In the genomic region with DNA sequence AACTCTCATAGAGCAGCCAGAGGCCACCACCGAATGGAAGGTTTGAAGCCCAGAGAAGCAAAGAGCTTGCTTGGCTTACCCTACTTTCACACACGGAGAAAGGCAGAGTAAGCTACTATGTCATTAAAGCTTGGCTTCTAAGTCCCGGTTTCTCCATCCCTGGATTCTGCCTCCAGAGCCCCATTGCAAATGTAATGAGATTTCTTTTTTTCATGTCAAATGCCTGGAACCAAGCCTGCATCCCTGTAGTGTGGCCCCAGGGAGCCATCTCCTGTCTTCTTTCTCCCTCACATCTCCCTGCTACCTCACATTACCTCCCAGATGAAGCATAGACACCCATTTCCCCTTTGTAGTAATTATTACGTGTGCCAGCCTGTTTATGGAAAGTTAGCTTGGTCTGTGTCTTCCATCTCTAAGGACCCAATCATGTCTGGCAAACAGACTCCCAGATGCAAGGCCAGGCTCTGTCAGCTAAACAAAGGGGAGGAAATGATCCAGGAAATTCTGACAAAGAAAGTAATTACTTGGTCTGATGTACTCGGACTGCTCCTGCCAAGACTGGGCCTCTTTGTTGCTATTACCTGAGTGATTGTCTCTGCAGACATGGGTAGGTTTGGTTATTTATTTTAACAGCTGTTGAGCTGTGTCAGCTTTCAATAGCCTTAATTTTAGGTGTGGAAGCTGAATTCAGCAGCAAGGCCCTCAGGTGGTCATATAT, we compare ENCODE assay signal across 10 mouse cellular contexts. TPM values are rescaled to one million over a fixed set of nuclear protein-coding genes. Genes with fewer than 3 reads are reported as not detected.
DNase-seq lines count a peak whose midpoint lies in the region; ATAC-seq and TF ChIP-seq lines count a peak whose summit lies in the region.
"Had no signal": no experiment of that assay in that cellular context is flagged by ENCODE, and none has a peak within 500 bp of the region (broad histone marks: within the 10 kb centered on the region; RNA-seq: fewer than 3 reads in every experiment).

No protein-coding gene starts in this region.

- H3K9ac ChIP-seq in heart, adult 2 months (ENCODE audit: low read depth, low read length): no peak overlapping the region
- H3K9ac ChIP-seq in heart, embryonic 11.5 days (ENCODE audit: low read depth, low read length): no peak overlapping the region
- no peak overlapping the region; the same call in 1 of the 2 replicates for H3K9ac ChIP-seq in hindbrain, embryonic 14.5 days
- no peak overlapping the region for H3K9ac ChIP-seq in midbrain, embryonic 13.5 days (replicated peaks)

- no peak overlapping the region for H3K4me3 ChIP-seq in heart, adult 2 months
- H3K4me3 ChIP-seq in heart, embryonic 11.5 days (ENCODE audit: low read depth, low read length): no peak overlapping the region
- H3K4me3 ChIP-seq in brown adipose tissue, adult 24 weeks (ENCODE audit: insufficient read depth, low read depth, low read length): no peak overlapping the region
- H3K4me3 ChIP-seq in hindbrain, embryonic 14.5 days (replicated peaks; ENCODE audit: low read length): no peak overlapping the region
- H3K4me3 ChIP-seq in midbrain, embryonic 13.5 days (replicated peaks): no peak overlapping the region
- H3K4me3 ChIP-seq: left cerebral cortex, adult 2 months had no signal

- no peaks in the 10 kb centered on the region for H3K79me2 ChIP-seq in heart, adult 2 months (replicated peaks; ENCODE audit: control insufficient read depth, insufficient read depth, low read length)

- H3K9me3 ChIP-seq in heart, embryonic 11.5 days (replicated peaks; ENCODE audit: control insufficient read depth, low read length): no peaks in the 10 kb centered on the region
- no peaks in the 10 kb centered on the region for H3K9me3 ChIP-seq in hindbrain, embryonic 14.5 days (ENCODE audit: control insufficient read depth, low read length)
- H3K9me3 ChIP-seq in midbrain, embryonic 13.5 days: no peaks in the 10 kb centered on the region

- TF ChIP-seq CTCF in heart, adult 2 months (IDR thresholded peaks at IDR 0.05): peak; percentile 17; the same call in 1 of the 2 replicates

- no peak overlapping the region for H3K4me2 ChIP-seq in heart, embryonic 11.5 days
- no peak overlapping the region for H3K4me2 ChIP-seq in hindbrain, embryonic 14.5 days (replicated peaks)
- H3K4me2 ChIP-seq in midbrain, embryonic 13.5 days (replicated peaks): no peak overlapping the region

- 47% methylated on average over 5 of the region's 5 CpGs for WGBS in heart, adult 2 months
- 55% methylated on average over 5 of the region's 5 CpGs for WGBS in heart, embryonic 11.5 days (ENCODE audit: insufficient replicate concordance)
- 35% methylated on average over 5 of the region's 5 CpGs for WGBS in hindbrain, embryonic 14.5 days
- WGBS in midbrain, embryonic 13.5 days: 49% methylated on average over 5 of the region's 5 CpGs

- 0 out of 2 replicates have a peak, but pooled peaks have one; percentile 32 for TF ChIP-seq POLR2A in heart, adult 2 months (IDR thresholded peaks at IDR 0.05; ENCODE audit: insufficient read depth, low read depth, low read length)

- intact Hi-C loops in heart, adult 2 months (cut with DNase I): loop anchor here (5.0 kb wide), 2 partner anchors 34 to 41 kb away; no protein-coding TSS in a partner anchor

- H3K4me1 ChIP-seq in heart, adult 2 months (ENCODE audit: control insufficient read depth, insufficient read depth, low read length): peaks cover 9% of the 10 kb centered on the region
- H3K4me1 ChIP-seq in heart, embryonic 11.5 days (ENCODE audit: control insufficient read depth, insufficient read depth, low read length): peaks cover 6% of the 10 kb centered on the region
- H3K4me1 ChIP-seq in brown adipose tissue, adult 24 weeks (ENCODE audit: control insufficient read depth, insufficient read depth, insufficient read length, low read length): peaks cover 4% of the 10 kb centered on the region
- peaks cover 15% of the 10 kb centered on the region; the same call in 1 of the 2 replicates for H3K4me1 ChIP-seq in hindbrain, embryonic 14.5 days (replicated peaks; ENCODE audit: control insufficient read depth, insufficient read depth, low read length)
- peaks cover 16% of the 10 kb centered on the region for H3K4me1 ChIP-seq in midbrain, embryonic 13.5 days (replicated peaks)

- H3K36me3 ChIP-seq in heart, adult 2 months (ENCODE audit: control insufficient read depth, insufficient read depth, low read length): no peaks in the 10 kb centered on the region
- H3K36me3 ChIP-seq in heart, embryonic 11.5 days (ENCODE audit: control insufficient read depth, insufficient read depth, low read length): no peaks in the 10 kb centered on the region
- no peaks in the 10 kb centered on the region for H3K36me3 ChIP-seq in hindbrain, embryonic 14.5 days (replicated peaks; ENCODE audit: control insufficient read depth, insufficient read depth)
- no peaks in the 10 kb centered on the region for H3K36me3 ChIP-seq in midbrain, embryonic 13.5 days

- peak in 1 of 2 experiments; percentile 39 for DNase-seq in heart, adult 2 months
- DNase-seq in hindbrain, embryonic 14.5 days (ENCODE audit: low spot score): peak; percentile 53
- DNase-seq in adrenal gland, adult 18-20 months (ENCODE audit: low spot score in 2 of 2): no peak
- DNase-seq in cerebellum, postnatal 14 days: no peak
- no peak for DNase-seq in embryo, embryonic 9.5 days (ENCODE audit: extremely low spot score)
- DNase-seq: thymus, adult 18-20 months had no signal

- 0 out of 2 replicates have a peak, but pooled peaks have one; percentile 52 for TF ChIP-seq EP300 in heart, adult 2 months (IDR thresholded peaks at IDR 0.05; ENCODE audit: insufficient read depth, low read depth, low read length)

- H3K27ac ChIP-seq in heart, adult 2 months: peak overlapping the region; percentile 33
- no peak overlapping the region for H3K27ac ChIP-seq in heart, embryonic 11.5 days (ENCODE audit: low read depth, low read length)
- H3K27ac ChIP-seq in brown adipose tissue, adult 24 weeks (replicated peaks; ENCODE audit: low read depth, low read length): 0 out of 2 replicates have a peak overlapping the region, but pooled peaks have one; percentile 31
- peak overlapping the region; percentile 71 for H3K27ac ChIP-seq in hindbrain, embryonic 14.5 days
- H3K27ac ChIP-seq in midbrain, embryonic 13.5 days: peak overlapping the region; percentile 32
- H3K27ac ChIP-seq: left cerebral cortex, adult 2 months had no signal

- no peaks in the 10 kb centered on the region for H3K27me3 ChIP-seq in heart, adult 2 months (ENCODE audit: control insufficient read depth, insufficient read depth, low read length)
- H3K27me3 ChIP-seq in heart, embryonic 11.5 days (ENCODE audit: control insufficient read depth, insufficient read depth, low read length): no peaks in the 10 kb centered on the region
- H3K27me3 ChIP-seq in hindbrain, embryonic 14.5 days (ENCODE audit: control insufficient read depth, insufficient read depth, low read length): no peaks in the 10 kb centered on the region
- H3K27me3 ChIP-seq in midbrain, embryonic 13.5 days: no peaks in the 10 kb centered on the region

- no peak for ATAC-seq in heart, embryonic 11.5 days (replicated peaks; ENCODE audit: insufficient number of reproducible peaks, low FRiP score, low TSS enrichment)
- ATAC-seq in hindbrain, embryonic 14.5 days (ENCODE audit: low FRiP score): peak; percentile 70
- no peak for ATAC-seq in midbrain, embryonic 13.5 days

RNA-seq across cellular contexts. Expression of a gene that starts 38.7 kb away (rescaled TPM):
- total RNA-seq in heart, adult 2 months (2021): 1 to 10 TPM; 1.8 to 2.1 TPM
- 0.82 and 1.7 TPM in 2 replicates for polyA plus RNA-seq in heart, adult 2 months (2012; rRNA removed)
- polyA plus RNA-seq in heart, embryonic 11.5 days (2014; fragmentation: Nextera tagmentation; extraction: Ambion mirVana): 211 and 229 TPM in 2 replicates
- 0.63 TPM in 2 replicates for polyA plus RNA-seq in brown adipose tissue, adult 24 weeks (2012; ENCODE audit: insufficient read depth, insufficient read length, missing spikeins)
- 42.8 and 52.5 TPM in 2 replicates for polyA plus RNA-seq in hindbrain, embryonic 14.5 days (2014; fragmentation: Nextera tagmentation; extraction: Ambion mirVana)
- 153 and 175 TPM in 2 replicates for polyA plus RNA-seq in midbrain, embryonic 13.5 days (2015; fragmentation: Nextera tagmentation; extraction: Ambion mirVana)
- 1 to 10 TPM; 4.6 to 5.1 TPM for total RNA-seq in adrenal gland, adult 18-20 months (2021)

Comparison
In these comparisons a context has a peak if more than half of its experiments do, and no peak if none do; other contexts are left out.
1. RNA of a gene that starts 38.7 kb away (polyA plus RNA-seq): 211 to 229 TPM in heart, embryonic 11.5 days, 153 to 175 TPM in midbrain, embryonic 13.5 days and 42.8 to 52.5 TPM in hindbrain, embryonic 14.5 days; 0.82 to 1.7 TPM in heart, adult 2 months and 0.63 TPM in brown adipose tissue, adult 24 weeks; every median in the first group is over 10 times any median in the second.